Mouse (Mus musculus) c-Kit-positive CD71-negative TER-119-negative erythroid progenitor cells, embryonic 14.5 days (primary cell): ENCODE data around the gene Pde4d.
A peak's percentile ranks its signal among the peaks of the same experiment; 100 is the strongest.
"Not testable (repeated sequence)": the region's sequence is repeated elsewhere in the genome, so short reads cannot be mapped to it uniquely, and the experiment has no call there.

ENCODE experiments used
- DNase-seq: peaks from one replicate; pipeline ENCODE4 v3.0.0-alpha.2; 2013; ENCODE audit warnings: low read depth

Pde4d gene

DNA sequence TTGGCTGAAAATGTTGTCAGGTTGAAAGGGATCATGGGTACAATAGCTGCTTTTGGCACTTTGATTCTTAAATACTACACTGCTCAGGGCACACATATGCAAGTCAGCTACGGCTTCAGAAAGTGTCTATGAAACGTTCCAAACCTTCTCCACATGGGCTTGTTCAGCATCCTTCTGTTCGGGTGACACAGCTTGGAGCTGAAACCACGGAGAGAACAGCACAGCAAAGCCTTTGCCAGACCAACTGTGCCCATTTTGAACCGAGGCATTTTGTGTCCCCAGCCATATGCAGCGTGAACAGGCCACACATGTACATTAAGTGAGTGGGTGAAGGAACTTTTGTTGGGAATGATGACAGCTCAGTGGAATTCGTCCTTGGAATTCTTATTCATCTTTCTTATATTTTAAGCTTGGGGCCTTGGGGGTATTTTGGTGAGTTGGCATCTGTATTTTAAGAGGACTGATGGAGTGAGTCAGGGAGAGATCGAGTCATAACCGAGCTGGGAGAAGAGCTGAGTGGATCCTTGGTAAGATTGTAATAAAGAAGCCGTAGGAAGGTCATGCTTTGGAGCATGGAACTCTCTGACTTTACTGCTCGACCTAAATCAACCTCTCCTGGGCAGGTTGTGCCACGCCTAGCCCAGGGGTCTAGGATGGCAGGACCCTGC lies 243.3 kb downstream of the Pde4d start:
- DNase-seq, result no peak

DNA sequence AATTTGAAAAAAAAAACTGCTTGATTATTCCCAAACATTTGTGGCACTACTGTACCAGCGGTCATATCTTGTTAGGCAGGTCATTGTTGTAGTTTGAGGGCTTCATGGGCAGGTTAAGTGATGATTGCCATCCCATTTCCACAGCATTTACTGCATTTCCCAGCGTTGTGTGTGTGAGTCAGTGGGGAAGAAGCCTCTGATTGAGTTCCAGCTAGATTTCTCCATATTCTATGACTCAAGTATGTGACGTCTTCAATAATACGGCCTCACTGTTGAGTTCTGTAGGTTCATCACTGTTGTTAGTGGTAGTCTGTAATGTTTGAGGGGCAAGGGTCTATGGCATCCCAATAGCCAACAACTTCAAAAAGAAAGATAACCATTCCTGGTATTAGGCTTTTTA lies 255.7 kb downstream of the Pde4d start:
- DNase-seq, result no peak

DNA sequence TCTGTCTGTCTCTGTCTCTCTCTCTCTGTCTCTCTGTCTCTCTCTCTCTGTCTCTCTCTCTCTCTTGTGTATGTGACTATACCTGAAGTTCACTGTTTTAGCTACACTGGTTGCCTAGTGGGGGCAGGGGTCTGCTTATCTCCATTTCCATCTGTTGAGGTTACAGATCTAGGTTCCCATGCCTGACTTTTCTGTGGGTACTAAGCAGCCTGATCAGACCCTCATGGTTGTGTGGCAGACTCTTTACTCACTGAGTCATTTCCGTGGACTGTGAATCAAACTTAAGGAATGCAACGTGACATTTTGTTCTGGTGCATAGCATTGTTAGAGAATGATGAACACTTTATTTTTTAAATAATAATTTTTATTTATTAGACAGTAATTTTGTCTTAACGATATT lies 264.3 kb downstream of the Pde4d start:
- DNase-seq, result peak; percentile 20

DNA sequence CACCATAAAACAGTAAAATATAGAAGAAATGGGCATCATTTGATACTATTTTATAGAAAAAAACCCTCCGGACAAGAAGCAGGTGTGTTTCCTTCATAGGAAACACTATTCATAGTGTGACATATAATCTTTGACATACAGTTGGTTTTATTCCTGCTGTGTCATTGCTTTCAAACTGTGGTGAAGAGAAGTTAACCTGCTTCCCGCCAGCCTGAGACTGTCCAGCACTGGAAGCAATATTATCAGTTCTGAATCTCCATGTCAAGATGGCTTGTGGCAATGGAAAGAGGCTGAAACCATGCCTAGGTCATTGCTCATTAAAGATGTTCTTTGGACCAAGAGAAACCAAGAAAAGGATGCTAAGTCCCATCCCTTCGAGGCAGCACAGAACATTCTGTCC lies 265.3 kb downstream of the Pde4d start:
- no peak for DNase-seq

DNA sequence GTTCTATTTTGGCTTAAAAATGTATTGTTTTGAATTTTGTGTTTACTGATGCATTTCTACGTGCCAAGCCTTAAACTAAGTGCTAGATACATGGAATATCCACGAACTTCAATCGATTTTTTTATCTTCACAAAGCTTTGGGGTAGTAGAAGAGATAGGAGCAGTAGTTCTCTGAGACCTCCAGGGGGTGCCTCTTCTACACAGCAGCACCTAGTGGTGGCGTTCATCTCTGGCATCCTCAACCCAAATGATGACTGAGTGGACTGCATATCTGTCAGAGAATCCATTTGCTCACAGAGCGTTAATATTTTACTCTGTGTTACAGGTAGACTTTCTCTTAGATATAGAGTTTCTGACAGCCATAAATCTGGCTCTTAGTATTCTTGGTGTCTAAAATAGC lies 272.5 kb downstream of the Pde4d start:
- no peak for DNase-seq

DNA sequence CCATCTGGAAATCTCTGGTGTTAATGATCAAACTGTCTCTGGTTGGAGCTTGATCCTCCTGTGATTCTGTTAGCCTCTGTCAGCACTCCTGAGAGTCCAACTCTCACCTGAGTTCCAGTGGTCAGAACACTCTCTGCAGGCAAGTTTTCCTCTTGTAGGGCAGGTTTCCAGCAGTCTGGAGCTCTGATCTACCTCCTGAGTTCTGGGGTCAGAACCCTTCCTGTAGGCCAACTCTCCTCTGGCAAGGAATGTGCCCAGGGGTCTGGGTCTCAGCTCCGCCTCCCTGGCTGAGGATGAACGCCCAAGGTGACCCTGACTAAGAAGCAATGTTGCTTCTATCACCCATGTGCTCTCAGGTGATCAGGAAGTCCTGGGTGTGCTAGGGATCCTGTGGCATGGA lies 284.6 kb downstream of the Pde4d start:
- DNase-seq, result not testable (repeated sequence)

DNA sequence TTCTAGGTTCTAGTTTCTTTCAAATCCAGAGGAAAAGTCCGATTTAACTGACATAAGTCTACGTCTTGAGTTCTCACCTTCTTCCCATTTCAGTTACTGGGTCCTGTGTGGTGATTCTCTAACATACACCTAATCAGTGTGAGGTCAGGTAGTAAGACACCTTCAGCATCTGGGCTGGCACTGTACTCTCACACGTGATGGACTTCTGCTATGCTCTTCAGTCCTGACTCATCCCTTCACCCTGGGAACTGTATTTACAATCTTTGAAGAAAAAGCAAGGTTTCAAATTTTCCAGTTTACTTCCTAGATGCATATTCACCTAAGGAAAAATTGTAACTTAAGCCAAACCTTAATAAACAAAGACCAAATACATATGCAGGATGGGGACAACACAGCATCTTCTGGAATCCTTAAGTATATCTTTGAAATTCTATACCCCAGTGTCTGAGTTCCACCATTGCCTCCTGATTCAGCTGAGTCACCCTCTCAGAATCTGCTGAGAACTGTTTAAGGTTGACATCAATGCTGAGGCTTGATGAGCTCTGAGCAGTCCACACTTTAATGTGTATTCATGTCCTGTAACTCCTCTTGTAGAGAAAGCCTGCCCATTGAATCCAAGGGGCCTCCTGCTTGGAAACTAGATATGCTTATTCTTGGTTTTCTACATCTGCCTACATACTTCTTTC lies 301.6 kb downstream of the Pde4d start:
- DNase-seq, result no peak

DNA sequence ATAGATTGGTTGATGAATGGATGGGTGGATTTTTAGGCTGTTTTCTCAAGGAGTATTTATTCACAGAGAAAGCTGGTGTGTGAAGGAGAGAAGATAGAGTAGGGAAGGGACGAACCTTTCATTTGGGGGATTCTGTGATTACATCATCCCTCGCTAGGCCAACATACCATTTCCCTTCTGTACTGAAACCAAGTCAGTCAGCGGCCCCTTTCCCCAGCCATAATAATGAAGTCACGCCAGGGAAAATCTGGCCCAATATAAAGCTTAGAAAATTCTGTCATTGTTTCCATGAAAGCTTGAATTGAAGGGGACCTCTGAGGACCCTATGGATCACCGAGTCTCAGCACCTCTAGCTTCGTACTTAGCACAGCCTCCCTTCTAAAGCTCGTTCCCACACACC lies 307.7 kb downstream of the Pde4d start:
- no peak for DNase-seq

DNA sequence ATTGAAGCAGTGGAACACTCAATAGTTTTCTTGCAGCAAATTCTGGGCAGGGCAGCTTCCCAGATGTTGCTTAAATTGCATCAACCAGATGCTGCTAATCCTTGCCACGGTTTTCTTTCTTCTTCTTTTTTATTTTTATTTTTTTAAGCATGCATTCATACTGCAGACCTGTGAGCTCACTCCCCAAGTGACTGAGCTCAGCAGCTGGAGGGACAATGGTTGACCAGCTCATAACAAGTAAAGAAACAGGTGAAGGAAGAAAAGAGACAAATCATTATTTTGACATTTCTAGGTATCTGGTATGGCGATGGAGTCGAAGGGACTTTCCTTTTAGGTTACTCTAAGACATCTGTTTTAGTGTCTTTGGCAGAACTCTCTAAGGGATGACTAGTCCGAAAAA lies 308.6 kb downstream of the Pde4d start:
- no peak for DNase-seq

DNA sequence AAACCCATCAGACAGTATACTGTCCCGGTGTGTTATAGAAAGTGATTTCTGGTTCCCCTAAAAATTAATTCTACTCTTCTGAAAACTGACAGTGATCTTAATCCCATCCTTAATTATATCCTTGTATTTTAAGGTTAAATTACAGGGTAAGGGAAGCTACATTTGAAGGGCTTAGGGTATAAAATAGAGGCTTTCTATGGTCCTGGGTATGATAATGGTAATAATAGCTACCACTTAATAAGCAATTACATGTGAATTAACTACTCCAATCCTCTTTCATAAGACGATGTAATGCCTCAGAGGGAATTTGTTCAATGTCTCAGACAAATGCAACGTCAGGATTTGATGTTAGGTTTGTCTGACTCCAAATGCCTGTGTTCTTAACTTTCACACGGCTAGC lies 309.4 kb downstream of the Pde4d start:
- DNase-seq, result no peak

DNA sequence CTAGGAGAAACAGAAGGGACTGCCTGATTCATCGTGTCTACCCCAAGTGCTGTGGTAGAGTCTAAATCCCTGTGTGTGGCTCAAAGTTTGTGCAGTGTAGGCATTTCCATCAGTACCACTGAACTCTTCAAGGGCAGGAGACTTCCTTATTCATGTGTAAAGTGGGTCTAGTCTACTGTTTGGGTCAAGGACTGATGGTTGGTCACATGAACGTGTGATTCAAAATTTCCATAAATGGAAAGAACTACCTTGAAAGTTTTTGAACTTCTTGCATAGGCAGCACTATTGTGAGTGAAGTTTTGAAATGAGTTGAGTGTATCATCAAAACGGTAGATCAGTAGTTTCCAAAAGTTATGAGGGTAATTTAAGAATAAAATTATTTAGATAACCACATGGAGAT lies 313.5 kb downstream of the Pde4d start:
- DNase-seq, result no peak

DNA sequence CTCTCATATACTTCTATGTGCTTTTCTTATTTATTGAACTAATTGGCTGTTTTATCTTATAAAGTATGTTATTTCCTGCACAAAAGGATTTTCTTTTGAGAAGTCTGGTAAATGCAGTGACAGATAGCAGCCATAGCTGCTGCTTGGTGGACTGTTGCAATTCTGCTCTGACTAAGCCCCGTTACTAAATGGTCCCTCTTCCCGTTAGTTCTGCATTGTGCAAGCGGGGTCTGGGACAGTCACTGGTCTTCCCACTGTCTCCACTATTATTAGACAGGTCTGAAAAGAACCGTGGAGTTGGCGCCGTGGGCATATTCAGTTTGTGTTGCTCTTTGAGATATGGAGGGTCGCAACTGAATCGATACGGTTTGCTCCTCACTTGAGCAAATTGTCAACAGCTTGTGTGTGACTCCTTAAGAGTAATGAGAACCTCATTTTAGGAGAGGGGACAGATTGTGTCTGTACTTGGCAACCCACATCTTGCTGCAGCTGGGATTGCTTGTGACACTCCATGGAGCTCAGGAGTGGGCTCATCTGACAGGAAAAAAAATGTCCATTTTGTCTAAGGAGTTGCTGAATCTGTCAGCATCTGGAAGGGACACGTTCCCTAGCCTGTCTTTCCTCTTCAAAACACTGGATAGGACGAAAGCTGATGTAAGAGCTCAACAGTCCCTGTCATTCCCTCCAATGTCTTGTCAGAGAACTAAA lies 316.4 kb downstream of the Pde4d start:
- DNase-seq, result peak; percentile 16

DNA sequence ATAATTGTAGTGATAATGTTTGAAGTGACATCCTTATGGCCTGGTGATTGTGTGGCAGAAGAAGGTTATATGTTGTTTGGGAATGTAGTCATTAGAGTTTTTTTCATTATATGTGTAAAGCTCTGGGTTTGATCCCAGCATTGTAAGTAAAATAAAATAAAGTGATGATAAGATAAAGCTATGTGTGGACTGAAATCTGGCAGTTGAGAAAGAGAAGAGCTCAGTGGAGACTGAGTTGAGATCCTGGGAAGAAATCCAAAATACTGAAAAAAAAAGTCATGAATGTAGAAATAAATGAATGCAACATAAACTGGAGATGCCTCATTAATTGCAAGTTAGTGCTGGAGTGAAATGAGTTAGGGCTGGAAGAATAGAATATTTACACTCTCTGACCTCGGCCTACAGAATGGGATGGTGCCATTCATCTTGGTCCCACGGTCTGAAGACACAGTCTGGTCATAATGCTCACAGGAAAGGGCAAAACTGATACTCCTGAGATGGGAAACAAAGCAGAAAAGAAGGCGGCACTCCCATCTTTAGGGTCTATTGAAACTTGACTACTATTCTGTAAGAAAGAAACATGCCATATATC lies 319.8 kb downstream of the Pde4d start:
- no peak for DNase-seq

DNA sequence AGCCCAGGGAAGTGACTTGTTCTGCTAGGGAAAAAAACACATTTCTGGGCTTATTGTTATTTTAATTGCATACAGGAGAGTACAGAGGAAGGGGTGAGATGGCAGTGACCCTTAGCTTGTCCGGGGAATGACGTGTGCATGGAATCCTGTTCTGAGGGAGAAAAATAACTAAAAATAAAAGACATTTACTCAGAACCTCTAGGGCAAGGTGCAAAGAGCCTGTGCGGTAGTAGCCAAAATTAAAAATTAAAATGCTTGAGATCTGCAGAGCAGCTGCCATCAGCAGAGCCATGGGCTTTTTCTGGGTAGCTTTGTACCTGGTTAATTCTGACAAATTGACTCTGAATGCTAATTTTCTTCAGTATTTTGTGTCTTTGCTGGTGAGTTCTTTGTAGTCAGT lies 322.6 kb downstream of the Pde4d start:
- DNase-seq, result no peak

DNA sequence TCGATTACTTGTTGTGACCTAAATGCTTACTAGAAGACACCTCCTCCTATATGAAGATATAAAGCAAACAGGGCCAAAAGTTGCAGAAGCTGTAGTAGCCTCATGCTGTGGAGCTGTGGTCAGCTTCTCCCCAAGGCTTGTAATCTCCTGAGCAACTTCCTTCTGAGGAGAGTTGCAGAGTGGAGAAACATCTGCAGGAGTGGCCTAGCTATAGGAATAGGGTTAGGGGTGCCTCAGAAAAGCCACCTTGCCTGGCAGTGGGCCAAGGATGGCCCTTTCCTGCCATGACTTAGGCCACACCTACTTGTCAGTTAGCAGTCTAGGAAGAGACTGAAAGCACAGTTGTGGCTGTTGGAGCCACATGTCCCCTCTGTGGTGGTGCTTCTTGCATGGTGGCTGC lies 325.2 kb downstream of the Pde4d start:
- DNase-seq, result peak; percentile 31

DNA sequence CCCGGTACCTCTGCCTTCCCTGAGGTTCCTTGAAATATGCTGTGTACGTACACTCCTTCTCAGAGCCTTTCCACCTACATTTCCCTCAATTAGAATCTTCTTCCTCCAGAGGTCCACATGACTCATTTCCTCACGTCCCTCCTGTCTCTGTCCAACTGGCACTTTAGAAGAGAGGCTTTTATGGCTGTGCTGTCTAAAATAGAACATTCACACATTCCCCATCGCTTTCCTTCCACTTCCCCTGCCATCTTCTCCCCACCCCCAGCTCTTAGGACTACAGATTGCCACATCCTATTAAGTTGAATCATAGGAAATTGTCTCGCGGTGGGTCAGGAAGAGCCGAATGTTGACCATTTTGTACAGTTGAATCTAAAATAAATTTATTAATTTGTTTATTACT lies 326.1 kb downstream of the Pde4d start:
- DNase-seq, result peak; percentile 29

DNA sequence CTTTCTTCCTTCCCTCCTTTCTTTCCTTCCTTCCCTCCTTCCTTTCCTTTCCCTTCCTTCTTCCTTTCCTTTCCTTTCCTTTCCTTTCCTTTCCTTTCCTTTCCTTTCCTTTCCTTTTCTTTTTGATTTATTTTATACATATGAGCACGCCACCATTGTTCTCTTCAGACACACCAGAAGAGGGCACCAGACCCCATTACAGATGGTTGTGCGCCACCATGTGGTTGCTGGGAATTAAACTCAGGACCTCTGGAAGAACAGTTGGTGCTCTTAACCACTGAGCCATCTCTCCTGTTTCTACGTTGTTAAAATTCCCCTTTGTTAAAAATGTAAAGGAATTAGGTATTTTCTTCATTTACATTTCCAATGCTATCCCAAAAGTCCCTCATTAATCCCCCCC lies 347.9 kb downstream of the Pde4d start:
- DNase-seq, result not testable (repeated sequence)

DNA sequence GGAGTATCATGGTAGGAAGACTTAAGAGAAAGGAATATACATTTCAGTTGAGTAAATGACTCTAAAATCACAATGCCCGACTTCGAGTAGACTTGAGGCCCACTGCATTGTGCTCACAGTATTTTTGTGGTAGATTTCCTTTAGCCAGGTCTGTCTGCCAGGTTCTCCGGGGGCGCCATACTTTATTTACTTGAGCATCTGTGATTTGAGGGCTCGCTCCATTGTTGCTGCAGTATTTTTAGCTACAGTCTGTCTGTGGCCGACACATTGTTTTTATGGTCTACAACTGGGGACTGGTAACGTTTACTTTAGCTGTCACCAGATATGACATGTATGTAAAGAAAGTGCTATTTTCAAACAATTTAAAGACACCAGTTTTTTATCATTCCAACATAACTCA lies 359.4 kb downstream of the Pde4d start:
- no peak for DNase-seq

DNA sequence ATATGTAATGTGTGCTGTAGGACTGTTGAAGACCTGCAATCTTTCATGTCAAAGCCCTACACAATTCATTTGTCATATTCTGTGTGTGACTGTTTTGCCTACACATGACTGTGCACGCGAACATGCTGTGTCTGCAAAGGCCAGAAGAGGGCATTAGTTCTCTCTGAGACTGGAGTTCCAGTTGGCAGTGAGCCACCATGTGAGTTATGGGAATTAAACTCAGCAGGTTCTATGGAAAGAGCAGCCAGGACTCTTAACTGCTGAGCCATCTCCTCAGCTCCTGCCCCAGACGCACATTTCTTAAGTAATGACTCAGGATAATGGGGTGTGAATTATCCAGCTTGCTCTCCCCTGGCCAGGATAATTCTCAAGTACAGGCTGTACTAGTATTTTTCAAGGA lies 363.2 kb downstream of the Pde4d start:
- peak; percentile 16 for DNase-seq

DNA sequence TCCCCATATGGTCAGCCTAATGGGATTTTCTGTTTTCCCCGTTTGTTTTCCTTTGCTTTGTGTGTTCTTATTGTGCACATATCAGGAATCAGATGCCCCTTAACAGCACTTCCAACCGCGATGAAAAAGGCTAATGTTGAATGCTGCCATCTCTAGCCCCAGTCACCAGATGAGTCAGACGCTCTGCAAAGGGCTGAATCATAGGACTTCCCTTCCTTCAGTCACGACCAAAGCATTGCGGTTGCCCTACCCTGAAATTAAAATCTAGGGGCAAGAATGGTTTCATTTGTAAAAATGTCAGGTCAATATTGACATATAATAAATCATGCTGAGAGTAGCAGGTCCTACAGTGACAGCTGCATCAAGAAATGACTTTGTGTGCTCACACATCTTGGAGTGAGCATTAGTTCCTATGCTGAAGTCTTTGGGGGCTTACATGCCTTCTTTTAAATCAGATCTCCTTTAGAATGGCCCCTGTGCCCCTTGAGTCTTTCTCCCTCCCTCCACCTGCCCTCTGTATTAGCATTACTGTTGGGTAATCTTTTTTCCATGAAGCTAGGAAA lies 370.2 kb downstream of the Pde4d start:
- DNase-seq, result no peak

DNA sequence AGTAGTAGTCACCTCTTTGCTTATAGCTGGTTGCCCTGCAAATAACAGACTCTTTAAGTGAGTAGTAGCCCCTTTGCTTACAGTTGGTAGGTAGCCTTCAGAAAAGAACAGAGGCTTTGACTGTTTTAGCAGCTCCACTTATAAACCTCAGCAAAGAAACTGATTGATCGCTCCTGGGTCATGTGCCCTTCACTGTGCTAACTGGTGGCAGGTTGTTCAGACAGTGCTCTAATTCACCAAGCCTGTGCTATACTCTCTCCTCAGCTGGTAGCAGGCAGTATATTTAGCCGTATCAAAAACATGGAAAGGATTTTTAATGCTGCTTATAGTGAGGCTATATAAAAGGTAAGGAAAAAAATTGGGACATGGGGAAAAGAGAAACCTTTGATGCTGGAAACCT lies 370.7 kb downstream of the Pde4d start:
- no peak for DNase-seq

DNA sequence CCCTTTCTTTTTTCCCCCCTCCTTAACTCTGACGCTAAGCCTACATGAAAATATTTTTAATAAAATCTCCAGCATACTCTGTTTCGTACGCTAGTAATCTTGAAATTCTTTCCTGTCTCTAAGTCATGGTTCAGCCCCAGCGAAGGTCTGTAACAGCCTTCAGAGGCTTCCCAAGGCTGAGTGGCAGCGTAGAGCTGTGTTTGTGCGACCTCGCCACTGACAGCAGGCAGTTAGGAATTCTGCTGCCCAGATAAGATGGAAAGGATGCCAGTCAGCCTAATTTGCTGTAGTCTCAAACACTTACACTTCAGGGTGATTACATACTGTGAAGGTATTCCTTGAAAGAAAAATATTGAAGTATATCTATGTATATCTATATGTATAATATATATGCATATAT lies 371.5 kb downstream of the Pde4d start:
- DNase-seq, result no peak
